Mouse (Mus musculus): ENCODE results near the gene Tfcp2. TPM values are rescaled to one million over a fixed set of nuclear protein-coding genes. Genes with fewer than 3 reads are reported as not detected.

Gene Tfcp2
- polyA plus RNA-seq (2014; fragmentation: Nextera tagmentation; extraction: Ambion mirVana) = 32.0 and 33.4 TPM in 2 replicates

GRCm38 (mm10) chr15:100551326-100552307 is at the start of gene Tfcp2:
Gene Tfcp2 (minus strand): TSS chr15:100552008.
- Histone ChIP-seq H3K36me3 (ENCODE audit: control insufficient read depth, insufficient read depth, low read length) (no peaks in the 10 kb centered on the region), H3K4me2 (ENCODE audit: low read depth, low read length) (peak within 1 kb of the TSS; percentile 94), H3K4me3 (ENCODE audit: low read depth, low read length) (peak within 1 kb of the TSS; percentile 89), H3K4me1 (ENCODE audit: control insufficient read depth, insufficient read depth, low read length) (peaks cover 9% of the 10 kb centered on the region; the same call in 1 of the 2 replicates), H3K9ac (replicated peaks; ENCODE audit: low read depth, low read length) (peak within 1 kb of the TSS; percentile 87), H3K27ac (ENCODE audit: low read depth, low read length) (peak within 1 kb of the TSS; percentile 88), H3K9me3 (ENCODE audit: control insufficient read depth, low read length) (no peaks in the 10 kb centered on the region), H3K27me3 (ENCODE audit: control insufficient read depth, insufficient read depth, low read length) (no peaks in the 10 kb centered on the region)
- peak; percentile 100 for ATAC-seq (ENCODE audit: low read depth)
- under 1% methylated on average over 84 of the region's 84 CpGs for WGBS

- peak overlapping the region; percentile 57 for H3K4me2 ChIP-seq (ENCODE audit: low read depth, low read length)
- no peak overlapping the region for H3K9ac ChIP-seq (replicated peaks; ENCODE audit: low read depth, low read length)
- H3K4me3 ChIP-seq (ENCODE audit: low read depth, low read length) = no peak overlapping the region
- no peak overlapping the region for H3K27ac ChIP-seq (ENCODE audit: low read depth, low read length)
- H3K27me3 ChIP-seq (ENCODE audit: control insufficient read depth, insufficient read depth, low read length) = 0 out of 2 replicates have a peak, but pooled peaks cover 2% of the 10 kb centered on the region
- H3K9me3 ChIP-seq (ENCODE audit: control insufficient read depth, low read length) = no peaks in the 10 kb centered on the region
- ATAC-seq (ENCODE audit: low read depth) = no peak
- WGBS = 15% methylated on average over 21 of the region's 21 CpGs
- H3K4me1 ChIP-seq (ENCODE audit: control insufficient read depth, insufficient read depth, low read length) = peaks cover 12% of the 10 kb centered on the region
- H3K36me3 ChIP-seq (ENCODE audit: control insufficient read depth, insufficient read depth, low read length) = no peaks in the 10 kb centered on the region
Observed at GRCm38 (mm10) chr15:100600696-100601272, 49.0 kb upstream of the Tfcp2 start.

- ATAC-seq (ENCODE audit: low read depth) = peak; percentile 72
- Histone ChIP-seq H3K9ac (replicated peaks; ENCODE audit: low read depth, low read length) (peak overlapping the region; percentile 96), H3K9me3 (ENCODE audit: control insufficient read depth, low read length) (no peaks in the 10 kb centered on the region), H3K4me1 (ENCODE audit: control insufficient read depth, insufficient read depth, low read length) (peaks cover 12% of the 10 kb centered on the region), H3K27me3 (ENCODE audit: control insufficient read depth, insufficient read depth, low read length) (0 out of 2 replicates have a peak, but pooled peaks cover 2% of the 10 kb centered on the region), H3K4me2 (ENCODE audit: low read depth, low read length) (peak overlapping the region; percentile 57), H3K4me3 (ENCODE audit: low read depth, low read length) (peak overlapping the region; percentile 79), H3K36me3 (ENCODE audit: control insufficient read depth, insufficient read depth, low read length) (no peaks in the 10 kb centered on the region), H3K27ac (ENCODE audit: low read depth, low read length) (peak overlapping the region; percentile 87)
- under 1% methylated on average over 34 of the region's 35 CpGs for WGBS
Observed at GRCm38 (mm10) chr15:100600047-100600695, 48.4 kb upstream of the Tfcp2 start.

- Histone ChIP-seq H3K4me2 (ENCODE audit: low read depth, low read length) (peak within 1 kb of the TSS; percentile 57), H3K4me1 (ENCODE audit: control insufficient read depth, insufficient read depth, low read length) (peaks cover 5% of the 10 kb centered on the region; the same call in 1 of the 2 replicates), H3K9ac (replicated peaks; ENCODE audit: low read depth, low read length) (peak within 1 kb of the TSS; percentile 96), H3K9me3 (ENCODE audit: control insufficient read depth, low read length) (no peaks in the 10 kb centered on the region), H3K27me3 (ENCODE audit: control insufficient read depth, insufficient read depth, low read length) (0 out of 2 replicates have a peak, but pooled peaks cover 2% of the 10 kb centered on the region), H3K4me3 (ENCODE audit: low read depth, low read length) (peak within 1 kb of the TSS; percentile 79), H3K36me3 (ENCODE audit: control insufficient read depth, insufficient read depth, low read length) (no peaks in the 10 kb centered on the region), H3K27ac (ENCODE audit: low read depth, low read length) (peak within 1 kb of the TSS; percentile 87)
- peak; percentile 62 for ATAC-seq (ENCODE audit: low read depth)
- under 1% methylated on average over 65 of the region's 76 CpGs for WGBS
Observed at GRCm38 (mm10) chr15:100599276-100600046, 47.7 kb upstream of the Tfcp2 start, which contains the start of gene Pou6f1. Gene Pou6f1 (minus strand): TSS chr15:100599984.

- no peaks in the 10 kb centered on the region for H3K9me3 ChIP-seq (ENCODE audit: control insufficient read depth, low read length)
- 0 out of 2 replicates have a peak, but pooled peaks cover 2% of the 10 kb centered on the region for H3K27me3 ChIP-seq (ENCODE audit: control insufficient read depth, insufficient read depth, low read length)
- H3K9ac ChIP-seq (replicated peaks; ENCODE audit: low read depth, low read length) = peak overlapping the region; percentile 96
- H3K4me1 ChIP-seq (ENCODE audit: control insufficient read depth, insufficient read depth, low read length) = peaks cover 5% of the 10 kb centered on the region; the same call in 1 of the 2 replicates
- no peaks in the 10 kb centered on the region for H3K36me3 ChIP-seq (ENCODE audit: control insufficient read depth, insufficient read depth, low read length)
- ATAC-seq (ENCODE audit: low read depth) = no peak
- H3K27ac ChIP-seq (ENCODE audit: low read depth, low read length) = peak overlapping the region; percentile 87
- whole genome bisulfite sequencing = under 1% methylated on average over 12 of the region's 12 CpGs
- peak overlapping the region; percentile 79 for H3K4me3 ChIP-seq (ENCODE audit: low read depth, low read length)
- H3K4me2 ChIP-seq (ENCODE audit: low read depth, low read length) = peak overlapping the region; percentile 57
Observed at GRCm38 (mm10) chr15:100598883-100599275, 47.1 kb upstream of the Tfcp2 start.

GRCm38 (mm10) chr15:100598287-100598882 is 46.6 kb upstream of the Tfcp2 start:
- Histone ChIP-seq H3K36me3 (ENCODE audit: control insufficient read depth, insufficient read depth, low read length) (no peaks in the 10 kb centered on the region), H3K27ac (ENCODE audit: low read depth, low read length) (peak overlapping the region; percentile 87), H3K4me1 (ENCODE audit: control insufficient read depth, insufficient read depth, low read length) (peaks cover 5% of the 10 kb centered on the region; the same call in 1 of the 2 replicates), H3K9ac (replicated peaks; ENCODE audit: low read depth, low read length) (no peak overlapping the region; the same call in 1 of the 2 replicates), H3K27me3 (ENCODE audit: control insufficient read depth, insufficient read depth, low read length) (0 out of 2 replicates have a peak, but pooled peaks cover 2% of the 10 kb centered on the region), H3K4me3 (ENCODE audit: low read depth, low read length) (peak overlapping the region; percentile 79), H3K4me2 (ENCODE audit: low read depth, low read length) (peak overlapping the region; percentile 57), H3K9me3 (ENCODE audit: control insufficient read depth, low read length) (no peaks in the 10 kb centered on the region)
- ATAC-seq (ENCODE audit: low read depth) = no peak
- 22% methylated on average over 9 of the region's 9 CpGs for WGBS

- peaks cover 10% of the 10 kb centered on the region; the same call in 1 of the 2 replicates for H3K36me3 ChIP-seq (ENCODE audit: control insufficient read depth, insufficient read depth, low read length)
- no peak for ATAC-seq (ENCODE audit: low read depth)
- no peak overlapping the region for H3K4me3 ChIP-seq (ENCODE audit: low read depth, low read length)
- H3K9me3 ChIP-seq (ENCODE audit: control insufficient read depth, low read length) = no peaks in the 10 kb centered on the region
- H3K9ac ChIP-seq (replicated peaks; ENCODE audit: low read depth, low read length) = no peak overlapping the region
- no peaks in the 10 kb centered on the region for H3K27me3 ChIP-seq (ENCODE audit: control insufficient read depth, insufficient read depth, low read length)
- H3K27ac ChIP-seq (ENCODE audit: low read depth, low read length) = no peak overlapping the region
- H3K4me1 ChIP-seq (ENCODE audit: control insufficient read depth, insufficient read depth, low read length) = no peaks in the 10 kb centered on the region
- H3K4me2 ChIP-seq (ENCODE audit: low read depth, low read length) = no peak overlapping the region
- 86% methylated on average over 6 of the region's 6 CpGs for WGBS
Observed at GRCm38 (mm10) chr15:100592817-100593216, 41.0 kb upstream of the Tfcp2 start.

- H3K4me2 ChIP-seq (ENCODE audit: low read depth, low read length) = no peak overlapping the region
- WGBS = 77% methylated on average over 8 of the region's 8 CpGs
- H3K27me3 ChIP-seq (ENCODE audit: control insufficient read depth, insufficient read depth, low read length) = no peaks in the 10 kb centered on the region
- no peak for ATAC-seq (ENCODE audit: low read depth)
- H3K9me3 ChIP-seq (ENCODE audit: control insufficient read depth, low read length) = no peaks in the 10 kb centered on the region
- no peak overlapping the region for H3K9ac ChIP-seq (replicated peaks; ENCODE audit: low read depth, low read length)
- no peaks in the 10 kb centered on the region for H3K4me1 ChIP-seq (ENCODE audit: control insufficient read depth, insufficient read depth, low read length)
- H3K27ac ChIP-seq (ENCODE audit: low read depth, low read length) = no peak overlapping the region
- H3K4me3 ChIP-seq (ENCODE audit: low read depth, low read length) = no peak overlapping the region
- H3K36me3 ChIP-seq (ENCODE audit: control insufficient read depth, insufficient read depth, low read length) = peaks cover 28% of the 10 kb centered on the region
Observed at GRCm38 (mm10) chr15:100590436-100590835, 38.6 kb upstream of the Tfcp2 start.

Data from neural tube, embryonic 14.5 days (tissue).